ENCODE assay signal across 10 mouse cellular contexts in the genomic region with DNA sequence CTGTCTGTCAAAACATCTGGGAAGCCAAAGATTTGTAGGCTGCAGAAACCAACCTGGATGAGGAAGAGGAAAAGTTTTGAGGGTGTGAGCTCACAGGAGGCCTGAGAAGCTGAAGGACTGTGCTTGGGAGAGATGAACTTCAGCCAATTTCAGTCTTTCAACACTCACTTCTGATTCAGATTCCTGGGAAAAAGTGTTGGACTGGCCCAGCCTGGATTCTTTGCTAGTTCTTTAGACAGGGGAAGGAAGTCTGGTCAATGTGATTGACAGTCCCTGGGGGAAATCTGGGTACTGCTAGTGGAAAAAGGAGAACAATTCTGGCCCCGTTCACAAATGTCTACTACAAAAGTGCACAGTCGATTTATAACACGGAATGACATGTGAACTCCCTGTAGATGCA.
DNase-seq lines count a peak whose midpoint lies in the region; ATAC-seq and TF ChIP-seq lines count a peak whose summit lies in the region.
"Had no signal": no experiment of that assay in that cellular context is flagged by ENCODE, and none has a peak within 500 bp of the region (broad histone marks: within the 10 kb centered on the region; RNA-seq: fewer than 3 reads in every experiment).

No protein-coding gene starts in this region.

- peaks cover 1% of the 10 kb centered on the region; the same call in 1 of the 2 replicates for H3K36me3 ChIP-seq in kidney, adult 2 months (ENCODE audit: control insufficient read depth, insufficient read depth, low read length)
- peaks cover 12% of the 10 kb centered on the region for H3K36me3 ChIP-seq in kidney, embryonic 14.5 days (ENCODE audit: control insufficient read depth, insufficient read depth, low read length)
- peaks cover 24% of the 10 kb centered on the region for H3K36me3 ChIP-seq in limb, embryonic 15.5 days

- TF ChIP-seq CTCF in kidney, adult 2 months (conservative IDR thresholded peaks at IDR 0.05; ENCODE audit: insufficient read depth, insufficient read length, low read depth, low read length), result no peak
- TF ChIP-seq CTCF in embryonic fibroblast, embryonic 13.5 days (IDR thresholded peaks at IDR 0.05; ENCODE audit: borderline replicate concordance, insufficient read depth, low read length), result no peak

- no peak overlapping the region for H3K4me3 ChIP-seq in kidney, adult 2 months (ENCODE audit: insufficient read depth, low read depth, low read length)
- no peak overlapping the region for H3K4me3 ChIP-seq in kidney, embryonic 14.5 days (ENCODE audit: low read length)
- no peak overlapping the region for H3K4me3 ChIP-seq in embryonic fibroblast, embryonic 13.5 days (ENCODE audit: insufficient read depth, low read length)
- no peak overlapping the region for H3K4me3 ChIP-seq in limb, embryonic 15.5 days
- H3K4me3 ChIP-seq: limb, embryonic 13.5 days had no signal

- H3K4me1 ChIP-seq in kidney, adult 2 months (ENCODE audit: control insufficient read depth, insufficient read depth, low read length), result peaks cover 6% of the 10 kb centered on the region; the same call in 1 of the 2 replicates
- no peaks in the 10 kb centered on the region for H3K4me1 ChIP-seq in kidney, embryonic 14.5 days (ENCODE audit: control insufficient read depth, insufficient read depth, low read length)
- H3K4me1 ChIP-seq in embryonic fibroblast, embryonic 13.5 days (ENCODE audit: control insufficient read depth, insufficient read depth, low read length), result peaks cover 3% of the 10 kb centered on the region; the same call in 1 of the 2 replicates
- peaks cover 6% of the 10 kb centered on the region for H3K4me1 ChIP-seq in limb, embryonic 15.5 days

- TF ChIP-seq POLR2A in kidney, adult 2 months (IDR thresholded peaks at IDR 0.05; ENCODE audit: low read depth, low read length), result no peak
- no peak for TF ChIP-seq POLR2A in embryonic fibroblast, embryonic 13.5 days (IDR thresholded peaks at IDR 0.05; ENCODE audit: low read depth, low read length)

- H3K9ac ChIP-seq in kidney, embryonic 14.5 days (ENCODE audit: low read depth, low read length), result no peak overlapping the region
- no peak overlapping the region for H3K9ac ChIP-seq in limb, embryonic 15.5 days
- H3K9ac ChIP-seq: hindbrain, embryonic 14.5 days; limb, embryonic 13.5 days had no signal

- no peaks in the 10 kb centered on the region for H3K9me3 ChIP-seq in kidney, embryonic 14.5 days (ENCODE audit: control insufficient read depth, low read length)
- H3K9me3 ChIP-seq in limb, embryonic 15.5 days, result no peaks in the 10 kb centered on the region
- H3K9me3 ChIP-seq: limb, embryonic 13.5 days had no signal

- intact Hi-C loops in heart, postnatal 10 days (cut with DNase I), result no loop called here

- peak; percentile 73 for DNase-seq in kidney, adult 2 months
- peak; percentile 35 to 53 for DNase-seq in heart, postnatal 10 days
- no peak for DNase-seq in right cerebral cortex, postnatal 25 days
- DNase-seq: layer of hippocampus, adult 9-11 months had no signal

- H3K27ac ChIP-seq in kidney, adult 2 months (ENCODE audit: insufficient read depth, low read depth, low read length), result peak overlapping the region; percentile 71
- H3K27ac ChIP-seq in kidney, embryonic 14.5 days (ENCODE audit: low read depth, low read length), result no peak overlapping the region
- peak overlapping the region; percentile 29; the same call in 1 of the 2 replicates for H3K27ac ChIP-seq in embryonic fibroblast, embryonic 13.5 days (ENCODE audit: insufficient read depth, low read length)
- peak overlapping the region; percentile 27; the same call in 1 of the 2 replicates for H3K27ac ChIP-seq in limb, embryonic 15.5 days
- H3K27ac ChIP-seq: hindbrain, embryonic 14.5 days; limb, embryonic 13.5 days had no signal

- no peaks in the 10 kb centered on the region for H3K27me3 ChIP-seq in kidney, adult 2 months (replicated peaks; ENCODE audit: control insufficient read depth, insufficient read depth, low read length)
- no peaks in the 10 kb centered on the region for H3K27me3 ChIP-seq in kidney, embryonic 14.5 days (ENCODE audit: control insufficient read depth, insufficient read depth, low read length)
- H3K27me3 ChIP-seq in limb, embryonic 15.5 days, result no peaks in the 10 kb centered on the region
- H3K27me3 ChIP-seq: limb, embryonic 13.5 days had no signal

- no peak overlapping the region for H3K4me2 ChIP-seq in kidney, embryonic 14.5 days (replicated peaks; ENCODE audit: low read depth, low read length)
- H3K4me2 ChIP-seq in limb, embryonic 15.5 days, result no peak overlapping the region
- H3K4me2 ChIP-seq: hindbrain, embryonic 14.5 days; limb, embryonic 13.5 days had no signal

- no peak for ATAC-seq in kidney, embryonic 14.5 days (ENCODE audit: low FRiP score, low TSS enrichment)
- ATAC-seq in limb, embryonic 15.5 days (ENCODE audit: insufficient number of reproducible peaks, low FRiP score, low TSS enrichment, low read depth), result no peak
- no peak for ATAC-seq in erythroid progenitor cell, adult 5-6 weeks (replicated peaks; ENCODE audit: low FRiP score, poor library complexity, severe bottlenecking)

- 69% methylated on average over 3 of the region's 3 CpGs for WGBS in kidney, adult 2 months
- WGBS in kidney, embryonic 14.5 days, result 72% methylated on average over 3 of the region's 3 CpGs
- WGBS in limb, embryonic 15.5 days, result 67% methylated on average over 3 of the region's 3 CpGs
